9 mouse cellular contexts compared by ENCODE assay signal in genomic region chr1:191193657-191194424, GRCm38 (mm10). TPM values are rescaled to one million over a fixed set of nuclear protein-coding genes. Genes with fewer than 3 reads are reported as not detected.
DNase-seq lines count a peak whose midpoint lies in the region; ATAC-seq and TF ChIP-seq lines count a peak whose summit lies in the region.
"Had no signal": no experiment of that assay in that cellular context is flagged by ENCODE, and none has a peak within 500 bp of the region (broad histone marks: within the 10 kb centered on the region; RNA-seq: fewer than 3 reads in every experiment).

No protein-coding gene starts in this region.

- dilution Hi-C loops in CH12.LX (cut with MboI; ENCODE audit: extremely low pct_ligation_motif_present, extremely low pct_unique_long_range_greater_than_20kb, low sequenced_read_pairs), result no loop called here

- no peaks in the 10 kb centered on the region for H3K79me2 ChIP-seq in CH12.LX (replicated peaks; ENCODE audit: control insufficient read depth, extremely low read depth, insufficient read depth, poor library complexity, severe bottlenecking)

- DNase-seq in heart, postnatal 0 days (ENCODE audit: low spot score), result no peak
- peak; percentile 90 for DNase-seq in CH12.LX (ENCODE audit: extremely low read depth)
- peak; percentile 60 to 63 for DNase-seq in lung, adult 18-20 months
- DNase-seq in stomach, postnatal 0 days (ENCODE audit: low spot score), result peak; percentile 62
- no peak for DNase-seq in left cerebral cortex, postnatal 36 days (ENCODE audit: low spot score in 2 of 2)
- DNase-seq in cerebellum, adult 11-12 months, result no peak

- TF ChIP-seq EP300 in heart, postnatal 0 days (IDR thresholded peaks at IDR 0.05; ENCODE audit: low read depth), result no peak
- peak; percentile 74 for TF ChIP-seq EP300 in CH12.LX (IDR thresholded peaks at IDR 0.05; ENCODE audit: low read length)
- peak; percentile 71 for TF ChIP-seq EP300 in stomach, postnatal 0 days (optimal IDR thresholded peaks at IDR 0.05)

- H3K9me3 ChIP-seq in heart, postnatal 0 days (replicated peaks; ENCODE audit: control insufficient read depth, low read length), result no peaks in the 10 kb centered on the region
- no peaks in the 10 kb centered on the region for H3K9me3 ChIP-seq in heart, embryonic 11.5 days (replicated peaks; ENCODE audit: control insufficient read depth, low read length)
- no peaks in the 10 kb centered on the region for H3K9me3 ChIP-seq in CH12.LX (replicated peaks; ENCODE audit: low read length)
- H3K9me3 ChIP-seq in stomach, postnatal 0 days (ENCODE audit: control insufficient read depth, low read length), result no peaks in the 10 kb centered on the region
- H3K9me3 ChIP-seq: embryonic facial prominence, embryonic 12.5 days had no signal

- in situ Hi-C loops in CH12.LX (cut with MboI; ENCODE audit: low pct_ligation_motif_present, low pct_unique_long_range_greater_than_20kb, low sequenced_read_pairs), result no loop called here

- H3K27me3 ChIP-seq in heart, postnatal 0 days (ENCODE audit: control insufficient read depth, insufficient read depth, low read length), result no peaks in the 10 kb centered on the region
- H3K27me3 ChIP-seq in heart, embryonic 11.5 days (ENCODE audit: control insufficient read depth, insufficient read depth, low read length), result peaks cover 2% of the 10 kb centered on the region; the same call in 1 of the 2 replicates
- peaks cover 4% of the 10 kb centered on the region for H3K27me3 ChIP-seq in CH12.LX (replicated peaks)
- H3K27me3 ChIP-seq in stomach, postnatal 0 days (ENCODE audit: control insufficient read depth, insufficient read depth, low read length), result no peaks in the 10 kb centered on the region

- no peaks in the 10 kb centered on the region for H3K36me3 ChIP-seq in heart, postnatal 0 days (replicated peaks; ENCODE audit: control insufficient read depth, insufficient read depth, low read length)
- no peaks in the 10 kb centered on the region for H3K36me3 ChIP-seq in heart, embryonic 11.5 days (ENCODE audit: control insufficient read depth, insufficient read depth, low read length)
- no peaks in the 10 kb centered on the region for H3K36me3 ChIP-seq in CH12.LX (replicated peaks in 1 of 2; ENCODE audit: control insufficient read depth in 1 of 2, insufficient read depth in 1 of 2, low read length in 1 of 2)
- H3K36me3 ChIP-seq in stomach, postnatal 0 days (ENCODE audit: control insufficient read depth, insufficient read depth, low read length), result no peaks in the 10 kb centered on the region
- H3K36me3 ChIP-seq: embryonic facial prominence, embryonic 12.5 days had no signal

- intact Hi-C loops in left cerebral cortex, postnatal 36 days (cut with DNase I), result no loop called here

- TF ChIP-seq RAD21 in CH12.LX (IDR thresholded peaks at IDR 0.05; ENCODE audit: low read depth, low read length), result peak; percentile 19

- 34% methylated on average over 14 of the region's 14 CpGs for WGBS in heart, postnatal 0 days
- 40% methylated on average over 14 of the region's 14 CpGs for WGBS in heart, embryonic 11.5 days (ENCODE audit: insufficient replicate concordance)
- WGBS in stomach, postnatal 0 days, result 24% methylated on average over 14 of the region's 14 CpGs

- peak; percentile 25; the same call in 1 of the 2 replicates for TF ChIP-seq CTCF in heart, postnatal 0 days (IDR thresholded peaks at IDR 0.05; ENCODE audit: low read depth)
- peak; percentile 27 to 62 for TF ChIP-seq CTCF in CH12.LX (conservative IDR thresholded peaks at IDR 0.05 in 1 of 2, IDR thresholded peaks at IDR 0.05 in 1 of 2; ENCODE audit: low read depth in 2 of 2, low read length in 2 of 2)
- peak; percentile 66 for TF ChIP-seq CTCF in stomach, postnatal 0 days (IDR thresholded peaks at IDR 0.05; ENCODE audit: low read depth)

- H3K4me1 ChIP-seq in heart, postnatal 0 days (ENCODE audit: control insufficient read depth, insufficient read depth), result no peaks in the 10 kb centered on the region
- H3K4me1 ChIP-seq in heart, embryonic 11.5 days (ENCODE audit: control insufficient read depth, insufficient read depth, low read length), result no peaks in the 10 kb centered on the region
- H3K4me1 ChIP-seq in CH12.LX (ENCODE audit: control insufficient read depth in 1 of 2, insufficient read depth in 2 of 2), result peaks cover 35 to 77% of the 10 kb centered on the region in 2 experiments
- no peaks in the 10 kb centered on the region for H3K4me1 ChIP-seq in stomach, postnatal 0 days (replicated peaks; ENCODE audit: control insufficient read depth, insufficient read depth)
- H3K4me1 ChIP-seq: embryonic facial prominence, embryonic 12.5 days had no signal

- H3K4me3 ChIP-seq in heart, postnatal 0 days (ENCODE audit: low read depth, low read length), result no peak overlapping the region
- no peak overlapping the region for H3K4me3 ChIP-seq in heart, embryonic 11.5 days (ENCODE audit: low read depth, low read length)
- peak overlapping the region in 2 of 3 experiments; percentile 3 to 7 for H3K4me3 ChIP-seq in CH12.LX (replicated peaks in 1 of 3; ENCODE audit: low read depth in 2 of 3, low read length in 2 of 3, poor library complexity in 1 of 3)
- H3K4me3 ChIP-seq in stomach, postnatal 0 days (ENCODE audit: low read depth, low read length), result no peak overlapping the region
- H3K4me3 ChIP-seq: embryonic facial prominence, embryonic 12.5 days had no signal

- no peak overlapping the region for H3K27ac ChIP-seq in heart, postnatal 0 days (ENCODE audit: low read depth)
- H3K27ac ChIP-seq in heart, embryonic 11.5 days (ENCODE audit: low read depth, low read length), result no peak overlapping the region
- H3K27ac ChIP-seq in CH12.LX (ENCODE audit: insufficient read depth, low read depth), result peak overlapping the region; percentile 71; the same call in 1 of the 2 replicates
- H3K27ac ChIP-seq in stomach, postnatal 0 days (replicated peaks), result peak overlapping the region; percentile 56
- H3K27ac ChIP-seq: embryonic facial prominence, embryonic 12.5 days had no signal

- ATAC-seq in heart, postnatal 0 days (ENCODE audit: insufficient read depth, low read depth), result no peak
- ATAC-seq in heart, embryonic 11.5 days (replicated peaks; ENCODE audit: insufficient number of reproducible peaks, low FRiP score, low TSS enrichment), result no peak
- ATAC-seq in common myeloid progenitor, adult 5-6 weeks (replicated peaks; ENCODE audit: low read depth, poor library complexity, severe bottlenecking), result peak; percentile 72
- peak; percentile 87 for ATAC-seq in stomach, postnatal 0 days (ENCODE audit: low FRiP score, low TSS enrichment)

- no peak overlapping the region for H3K9ac ChIP-seq in heart, postnatal 0 days (replicated peaks; ENCODE audit: low read depth, low read length)
- no peak overlapping the region for H3K9ac ChIP-seq in heart, embryonic 11.5 days (ENCODE audit: low read depth, low read length)
- peak overlapping the region; percentile 66 for H3K9ac ChIP-seq in CH12.LX (ENCODE audit: insufficient read depth, low read depth)
- no peak overlapping the region for H3K9ac ChIP-seq in stomach, postnatal 0 days (ENCODE audit: low read length)
- H3K9ac ChIP-seq: embryonic facial prominence, embryonic 12.5 days had no signal

- no peak overlapping the region; the same call in 1 of the 2 replicates for H3K4me2 ChIP-seq in heart, postnatal 0 days (ENCODE audit: low read depth, low read length)
- no peak overlapping the region for H3K4me2 ChIP-seq in heart, embryonic 11.5 days
- H3K4me2 ChIP-seq in CH12.LX (ENCODE audit: insufficient read depth, low read depth, poor library complexity, severe bottlenecking), result peak overlapping the region; percentile 76
- peak overlapping the region; percentile 11; the same call in 1 of the 2 replicates for H3K4me2 ChIP-seq in stomach, postnatal 0 days (replicated peaks; ENCODE audit: low read depth)
- H3K4me2 ChIP-seq: embryonic facial prominence, embryonic 12.5 days had no signal

- TF ChIP-seq POLR2A in CH12.LX (IDR thresholded peaks at IDR 0.05; ENCODE audit: low read depth, low read length), result no peak

TF ChIP-seq in CH12.LX, 34 proteins besides CTCF, POLR2A, EP300 and RAD21 (continues in another document):
- TF ChIP-seq ZC3H11A (IDR thresholded peaks at IDR 0.05; ENCODE audit: low read depth, low read length), result no peak
- TF ChIP-seq GABPA (IDR thresholded peaks at IDR 0.05; ENCODE audit: insufficient replicate concordance, low read depth, low read length), result no peak
- no peak for TF ChIP-seq UBTF (IDR thresholded peaks at IDR 0.05; ENCODE audit: low read depth, low read length)
- peak; percentile 91 for TF ChIP-seq MAZ (IDR thresholded peaks at IDR 0.05; ENCODE audit: low read depth, low read length)
- 0 out of 2 replicates have a peak, but pooled peaks have one; percentile 9 for TF ChIP-seq JUND (conservative IDR thresholded peaks at IDR 0.05; ENCODE audit: low read depth, low read length)
- TF ChIP-seq NRF1 (IDR thresholded peaks at IDR 0.05; ENCODE audit: low read depth, low read length), result no peak
- no peak for TF ChIP-seq USF1 (IDR thresholded peaks at IDR 0.05; ENCODE audit: low read depth, low read length)
- TF ChIP-seq ZMIZ1 (IDR thresholded peaks at IDR 0.05; ENCODE audit: low read depth, low read length), result no peak
- no peak for TF ChIP-seq USF2 (conservative IDR thresholded peaks at IDR 0.05; ENCODE audit: low read depth, low read length)
- 0 out of 2 replicates have a peak, but pooled peaks have one; percentile 8 for TF ChIP-seq TBP (conservative IDR thresholded peaks at IDR 0.05; ENCODE audit: low read depth, low read length)

RNA-seq across cellular contexts. Expression of gene Atf3, which starts 24.0 kb away (rescaled TPM):
- total RNA-seq in heart, postnatal 0 days (2014; rRNA removed; ENCODE audit: low replicate concordance), result 44.1 and 54.0 TPM in 2 replicates
- polyA plus RNA-seq in heart, postnatal 0 days (2015; fragmentation: Nextera tagmentation; extraction: Ambion mirVana), result 5.5 and 13.9 TPM in 2 replicates
- polyA plus RNA-seq in heart, embryonic 11.5 days (2014; fragmentation: Nextera tagmentation; extraction: Ambion mirVana), result 13.7 and 17.4 TPM in 2 replicates
- total RNA-seq in CH12.LX (2012; rRNA removed) (13.7 and 32.9 TPM in 2 replicates), CH12.LX (2014; rRNA removed) (39.7 and 41.5 TPM in 2 replicates)
- polyA plus RNA-seq in CH12.LX (2012; ENCODE audit: insufficient read length, low read depth), result 25.1 and 28.9 TPM in 2 replicates
- total RNA-seq in common myeloid progenitor, adult 5-6 weeks (2017), result 17.2 and 39.8 TPM in 2 replicates
- 6.5 and 11.1 TPM in 2 replicates for polyA plus RNA-seq in stomach, postnatal 0 days (2015; fragmentation: Nextera tagmentation; extraction: Ambion mirVana)
- total RNA-seq in left cerebral cortex, postnatal 36 days (2021), result 1 to 10 TPM in 1 of 2 experiments, under 1 TPM in 1; 0.68 to 1.2 TPM

RNA-seq across cellular contexts. Expression of gene Fam71a, which starts 29.2 kb away (rescaled TPM):
- total RNA-seq in heart, postnatal 0 days (2014; rRNA removed; ENCODE audit: low replicate concordance), result not detected in 2 replicates
- not detected in 2 replicates for polyA plus RNA-seq in heart, postnatal 0 days (2015; fragmentation: Nextera tagmentation; extraction: Ambion mirVana)
- not detected in 2 replicates for polyA plus RNA-seq in heart, embryonic 11.5 days (2014; fragmentation: Nextera tagmentation; extraction: Ambion mirVana)
- total RNA-seq in CH12.LX (2012; rRNA removed) (not detected in 2 replicates), CH12.LX (2014; rRNA removed) (not detected in 2 replicates)
- polyA plus RNA-seq in CH12.LX (2012; ENCODE audit: insufficient read length, low read depth), result not detected in 2 replicates
- 0.10 and 0.91 TPM in 2 replicates for total RNA-seq in common myeloid progenitor, adult 5-6 weeks (2017)
- polyA plus RNA-seq in stomach, postnatal 0 days (2015; fragmentation: Nextera tagmentation; extraction: Ambion mirVana), result 0.04 TPM in 1 of 2 replicates, not detected in the other
- total RNA-seq in left cerebral cortex, postnatal 36 days (2021), result not detected
- polyA plus RNA-seq: embryonic facial prominence, embryonic 12.5 days had no signal

Comparison
In these comparisons a context has a peak if more than half of its experiments do, and no peak if none do; other contexts are left out.
1. ATAC-seq: peak in common myeloid progenitor, adult 5-6 weeks (single experiment) and stomach, postnatal 0 days (single experiment); none in heart, postnatal 0 days (single experiment) and heart, embryonic 11.5 days (single experiment).
2. DNase-seq: peak in CH12.LX (single experiment), lung, adult 18-20 months (2 of 2) and stomach, postnatal 0 days (single experiment); none in heart, postnatal 0 days (single experiment), left cerebral cortex, postnatal 36 days (0 of 2) and cerebellum, adult 11-12 months (single experiment).
3. H3K27ac ChIP-seq: peak in CH12.LX (single experiment) and stomach, postnatal 0 days (single experiment); none in heart, postnatal 0 days (single experiment) and heart, embryonic 11.5 days (single experiment).
4. H3K4me2 ChIP-seq: peak in CH12.LX (single experiment) and stomach, postnatal 0 days (single experiment); none in heart, postnatal 0 days (single experiment) and heart, embryonic 11.5 days (single experiment).
5. H3K4me3 ChIP-seq: peak in CH12.LX (2 of 3); none in heart, postnatal 0 days (single experiment), heart, embryonic 11.5 days (single experiment) and stomach, postnatal 0 days (single experiment).
6. Peak in every context shown above with its lines, with median percentiles within 50 percentile points of each other: CTCF ChIP-seq.